In the genomic region with DNA sequence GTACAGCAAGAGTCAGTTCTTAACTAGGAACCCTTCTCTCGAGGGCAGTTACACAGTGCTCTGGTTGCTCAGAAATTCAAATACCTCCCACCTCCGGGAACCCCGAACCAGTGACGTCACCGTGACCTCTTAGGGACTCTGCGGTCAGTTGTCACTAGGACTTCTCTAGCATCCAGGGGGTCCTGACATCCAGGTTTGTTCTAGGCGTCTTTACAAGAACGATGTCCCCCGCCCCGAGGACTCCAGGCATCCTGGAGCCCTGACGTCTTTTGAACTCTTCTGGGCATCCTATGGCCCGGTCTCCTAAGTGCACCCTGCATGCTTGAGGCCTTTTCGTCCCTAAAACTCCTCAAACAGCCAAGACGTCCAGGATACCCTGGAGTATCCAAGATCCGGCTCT, we compare ENCODE assay signal across 8 mouse cellular contexts. TPM values are rescaled to one million over a fixed set of nuclear protein-coding genes. Genes with fewer than 3 reads are reported as not detected.
A peak's percentile ranks its signal among the peaks of the same experiment; 100 is the strongest.
DNase-seq lines count a peak whose midpoint lies in the region; ATAC-seq and TF ChIP-seq lines count a peak whose summit lies in the region.

No protein-coding gene starts in this region.

- peak overlapping the region; percentile 89 for H3K27ac ChIP-seq in layer of hippocampus, adult 2 months
- peak overlapping the region; percentile 90 for H3K27ac ChIP-seq in embryonic facial prominence, embryonic 14.5 days (replicated peaks; ENCODE audit: low read depth, low read length)
- H3K27ac ChIP-seq in liver, postnatal 0 days (ENCODE audit: low read depth): peak overlapping the region; percentile 84
- peak overlapping the region; percentile 83 for H3K27ac ChIP-seq in neural tube, embryonic 14.5 days (ENCODE audit: low read depth, low read length)

- no peaks in the 10 kb centered on the region for H3K9me3 ChIP-seq in embryonic facial prominence, embryonic 14.5 days (ENCODE audit: control insufficient read depth, low read length)
- H3K9me3 ChIP-seq in liver, postnatal 0 days (ENCODE audit: low read length): no peaks in the 10 kb centered on the region
- H3K9me3 ChIP-seq in neural tube, embryonic 14.5 days (ENCODE audit: control insufficient read depth, low read length): no peaks in the 10 kb centered on the region

- H3K9ac ChIP-seq in embryonic facial prominence, embryonic 14.5 days (ENCODE audit: low read depth, low read length): peak overlapping the region; percentile 94
- peak overlapping the region; percentile 81 for H3K9ac ChIP-seq in liver, postnatal 0 days (replicated peaks)
- peak overlapping the region; percentile 77 for H3K9ac ChIP-seq in neural tube, embryonic 14.5 days (replicated peaks; ENCODE audit: low read depth, low read length)

- H3K4me1 ChIP-seq in embryonic facial prominence, embryonic 14.5 days (ENCODE audit: control insufficient read depth, insufficient read depth, low read length): peaks cover 13% of the 10 kb centered on the region
- peaks cover 3% of the 10 kb centered on the region for H3K4me1 ChIP-seq in liver, postnatal 0 days (ENCODE audit: insufficient read depth)
- H3K4me1 ChIP-seq in neural tube, embryonic 14.5 days (ENCODE audit: control insufficient read depth, insufficient read depth, low read length): peaks cover 10% of the 10 kb centered on the region

- under 1% methylated on average over 15 of the region's 15 CpGs for WGBS in embryonic facial prominence, embryonic 14.5 days
- under 1% methylated on average over 15 of the region's 15 CpGs for WGBS in liver, postnatal 0 days (ENCODE audit: insufficient replicate concordance)
- WGBS in neural tube, embryonic 14.5 days: under 1% methylated on average over 15 of the region's 15 CpGs

- peak; percentile 0 for ATAC-seq in activated CD4-positive, CD25-positive, alpha-beta regulatory T cell, adult 4 months
- no peak for ATAC-seq in embryonic facial prominence, embryonic 14.5 days (ENCODE audit: low read depth)
- no peak for ATAC-seq in liver, postnatal 0 days
- no peak for ATAC-seq in neural tube, embryonic 14.5 days (ENCODE audit: low read depth)

- no peak for TF ChIP-seq EP300 in liver, postnatal 0 days (IDR thresholded peaks at IDR 0.05; ENCODE audit: low read depth)

- DNase-seq in layer of hippocampus, adult 2 months (ENCODE audit: low spot score in 2 of 2): no peak
- no peak for DNase-seq in layer of hippocampus, postnatal 10 days (ENCODE audit: low spot score in 2 of 2)
- peak; percentile 30 for DNase-seq in embryonic facial prominence, embryonic 14.5 days (ENCODE audit: low spot score)
- DNase-seq in induced T-regulatory cell, adult 2 months (ENCODE audit: low read depth): peak; percentile 85
- DNase-seq in liver, postnatal 0 days: peak; percentile 62
- DNase-seq in gastrocnemius, postnatal 10 days: no peak

- no peak for TF ChIP-seq CTCF in layer of hippocampus, adult 2 months (conservative IDR thresholded peaks at IDR 0.05)
- no peak for TF ChIP-seq CTCF in liver, postnatal 0 days (IDR thresholded peaks at IDR 0.05; ENCODE audit: low read depth)

- H3K36me3 ChIP-seq in embryonic facial prominence, embryonic 14.5 days (ENCODE audit: control insufficient read depth, insufficient read depth, low read length): peaks cover 34% of the 10 kb centered on the region
- peaks cover 30% of the 10 kb centered on the region for H3K36me3 ChIP-seq in liver, postnatal 0 days (replicated peaks; ENCODE audit: insufficient read depth, low read length)
- peaks cover 18% of the 10 kb centered on the region; the same call in 1 of the 2 replicates for H3K36me3 ChIP-seq in neural tube, embryonic 14.5 days (ENCODE audit: control insufficient read depth, insufficient read depth, low read length)

- peak overlapping the region; percentile 58 for H3K4me3 ChIP-seq in layer of hippocampus, adult 2 months
- peak overlapping the region; percentile 88 for H3K4me3 ChIP-seq in embryonic facial prominence, embryonic 14.5 days (ENCODE audit: low read depth, low read length)
- H3K4me3 ChIP-seq in liver, postnatal 0 days (ENCODE audit: low read depth, low read length): peak overlapping the region; percentile 83
- H3K4me3 ChIP-seq in neural tube, embryonic 14.5 days (ENCODE audit: low read depth, low read length): peak overlapping the region; percentile 77

- peak overlapping the region; percentile 73 for H3K4me2 ChIP-seq in embryonic facial prominence, embryonic 14.5 days (ENCODE audit: low read depth, low read length)
- peak overlapping the region; percentile 82 for H3K4me2 ChIP-seq in liver, postnatal 0 days (ENCODE audit: low read depth, low read length)
- H3K4me2 ChIP-seq in neural tube, embryonic 14.5 days (ENCODE audit: low read depth, low read length): peak overlapping the region; percentile 97

- no peaks in the 10 kb centered on the region for H3K27me3 ChIP-seq in embryonic facial prominence, embryonic 14.5 days (replicated peaks; ENCODE audit: control insufficient read depth, insufficient read depth, low read length)
- H3K27me3 ChIP-seq in liver, postnatal 0 days (ENCODE audit: insufficient read depth, low read length): no peaks in the 10 kb centered on the region
- no peaks in the 10 kb centered on the region for H3K27me3 ChIP-seq in neural tube, embryonic 14.5 days (ENCODE audit: control insufficient read depth, insufficient read depth, low read length)

RNA-seq across cellular contexts. Expression of a gene that starts 0.5 kb away (rescaled TPM):
- 1 to 10 TPM; 4.8 to 6.2 TPM for total RNA-seq in layer of hippocampus, adult 2 months (2021)
- 1 to 10 TPM; 6.7 to 7.0 TPM for total RNA-seq in layer of hippocampus, postnatal 10 days (2021)
- 1 to 10 TPM; 2.0 to 4.1 TPM for polyA plus RNA-seq in activated CD4-positive, CD25-positive, alpha-beta regulatory T cell, adult 4 months (2017; shearing (Covaris generic))
- polyA plus RNA-seq in embryonic facial prominence, embryonic 14.5 days (2014; fragmentation: Nextera tagmentation; extraction: Ambion mirVana): 3.9 and 4.9 TPM in 2 replicates
- 0.56 and 1.0 TPM in 2 replicates for polyA plus RNA-seq in liver, postnatal 0 days (2015; fragmentation: Nextera tagmentation; extraction: Ambion mirVana)
- 7.5 and 8.8 TPM in 2 replicates for polyA plus RNA-seq in neural tube, embryonic 14.5 days (2014; fragmentation: Nextera tagmentation; extraction: Ambion mirVana)
- 1 to 10 TPM; 1.2 to 1.9 TPM for total RNA-seq in gastrocnemius, postnatal 10 days (2021)

RNA-seq across cellular contexts. Expression of a gene that starts 0.5 kb away (rescaled TPM):
- 10 to 100 TPM; 54.2 to 58.8 TPM for total RNA-seq in layer of hippocampus, adult 2 months (2021)
- 10 to 100 TPM; 47.0 to 48.8 TPM for total RNA-seq in layer of hippocampus, postnatal 10 days (2021)
- 10 to 100 TPM; 86.6 to 90.1 TPM for polyA plus RNA-seq in activated CD4-positive, CD25-positive, alpha-beta regulatory T cell, adult 4 months (2017; shearing (Covaris generic))
- 85.7 and 93.7 TPM in 2 replicates for polyA plus RNA-seq in embryonic facial prominence, embryonic 14.5 days (2014; fragmentation: Nextera tagmentation; extraction: Ambion mirVana)
- polyA plus RNA-seq in liver, postnatal 0 days (2015; fragmentation: Nextera tagmentation; extraction: Ambion mirVana): 32.6 and 38.1 TPM in 2 replicates
- polyA plus RNA-seq in neural tube, embryonic 14.5 days (2014; fragmentation: Nextera tagmentation; extraction: Ambion mirVana): 63.8 and 66.5 TPM in 2 replicates
- 10 to 100 TPM; 20.2 to 23.9 TPM for total RNA-seq in gastrocnemius, postnatal 10 days (2021)

RNA-seq across cellular contexts. Expression of a gene that starts 0.8 kb away (rescaled TPM):
- under 1 TPM; 0.59 to 0.61 TPM for total RNA-seq in layer of hippocampus, adult 2 months (2021)
- total RNA-seq in layer of hippocampus, postnatal 10 days (2021): 1 to 10 TPM in 1 of 2 experiments, under 1 TPM in 1; 0.98 to 1.4 TPM
- under 1 TPM; 0.25 to 0.44 TPM for polyA plus RNA-seq in activated CD4-positive, CD25-positive, alpha-beta regulatory T cell, adult 4 months (2017; shearing (Covaris generic))
- 0.32 TPM in 1 of 2 replicates, not detected in the other for polyA plus RNA-seq in embryonic facial prominence, embryonic 14.5 days (2014; fragmentation: Nextera tagmentation; extraction: Ambion mirVana)
- 0.12 and 0.40 TPM in 2 replicates for polyA plus RNA-seq in liver, postnatal 0 days (2015; fragmentation: Nextera tagmentation; extraction: Ambion mirVana)
- polyA plus RNA-seq in neural tube, embryonic 14.5 days (2014; fragmentation: Nextera tagmentation; extraction: Ambion mirVana): 0.11 and 0.12 TPM in 2 replicates
- total RNA-seq in gastrocnemius, postnatal 10 days (2021): 10 to 100 TPM; 13.3 to 14.0 TPM

RNA-seq across cellular contexts. Expression of a gene that starts 37.2 kb away (rescaled TPM):
- 1 to 10 TPM; 3.0 to 3.4 TPM for total RNA-seq in layer of hippocampus, adult 2 months (2021)
- total RNA-seq in layer of hippocampus, postnatal 10 days (2021): 1 to 10 TPM; 4.7 to 4.8 TPM
- 1 to 10 TPM in 1 of 2 experiments, under 1 TPM in 1; 0.69 to 1.5 TPM for polyA plus RNA-seq in activated CD4-positive, CD25-positive, alpha-beta regulatory T cell, adult 4 months (2017; shearing (Covaris generic))
- polyA plus RNA-seq in embryonic facial prominence, embryonic 14.5 days (2014; fragmentation: Nextera tagmentation; extraction: Ambion mirVana): 14.4 and 14.7 TPM in 2 replicates
- polyA plus RNA-seq in liver, postnatal 0 days (2015; fragmentation: Nextera tagmentation; extraction: Ambion mirVana): 2.3 and 2.5 TPM in 2 replicates
- polyA plus RNA-seq in neural tube, embryonic 14.5 days (2014; fragmentation: Nextera tagmentation; extraction: Ambion mirVana): 7.8 and 10.1 TPM in 2 replicates
- 1 to 10 TPM; 1.3 to 1.8 TPM for total RNA-seq in gastrocnemius, postnatal 10 days (2021)

RNA-seq across cellular contexts. Expression of a gene that starts 58.2 kb away (rescaled TPM):
- total RNA-seq in layer of hippocampus, adult 2 months (2021): 10 to 100 TPM; 11.4 to 20.1 TPM
- total RNA-seq in layer of hippocampus, postnatal 10 days (2021): 10 to 100 TPM; 22.3 to 25.6 TPM
- 100 to 1,000 TPM; 231 to 265 TPM for polyA plus RNA-seq in activated CD4-positive, CD25-positive, alpha-beta regulatory T cell, adult 4 months (2017; shearing (Covaris generic))
- 40.4 and 44.4 TPM in 2 replicates for polyA plus RNA-seq in embryonic facial prominence, embryonic 14.5 days (2014; fragmentation: Nextera tagmentation; extraction: Ambion mirVana)
- polyA plus RNA-seq in liver, postnatal 0 days (2015; fragmentation: Nextera tagmentation; extraction: Ambion mirVana): 20.5 and 23.1 TPM in 2 replicates
- polyA plus RNA-seq in neural tube, embryonic 14.5 days (2014; fragmentation: Nextera tagmentation; extraction: Ambion mirVana): 34.4 and 40.0 TPM in 2 replicates
- total RNA-seq in gastrocnemius, postnatal 10 days (2021): 10 to 100 TPM; 12.7 to 14.0 TPM

Comparison
In these comparisons a context has a peak if more than half of its experiments do, and no peak if none do; other contexts are left out.
1. DNase-seq: peak in embryonic facial prominence, embryonic 14.5 days (single experiment), induced T-regulatory cell, adult 2 months (single experiment) and liver, postnatal 0 days (single experiment); none in layer of hippocampus, adult 2 months (0 of 2), layer of hippocampus, postnatal 10 days (0 of 2) and gastrocnemius, postnatal 10 days (single experiment).
2. Peak in every context shown above with its lines, with median percentiles within 50 percentile points of each other: H3K27ac ChIP-seq, H3K4me3 ChIP-seq, H3K4me2 ChIP-seq and H3K9ac ChIP-seq.